Mouse (Mus musculus) midbrain, embryonic 11.5 days (tissue): ENCODE measurements around the gene Olfr449. TPM values are rescaled to one million over a fixed set of nuclear protein-coding genes. Genes with fewer than 3 reads are reported as not detected.
A peak's percentile ranks its signal among the peaks of the same experiment; 100 is the strongest.

Source experiments
- ATAC-seq: fragments of 200-750 bp; cut with Nextera tagmentation; 2 replicates; pipeline ENCODE4 v1.8.0; 2017; ENCODE audit warnings: moderate TSS enrichment, moderate library complexity; ENCODE audit not compliant: low FRiP score
- DNase-seq: peaks from one replicate; pipeline ENCODE4 v3.0.0; 2015; ENCODE audit warnings: low spot score; ENCODE audit errors: missing footprints
- H3K27ac ChIP-seq: fragments of 300-500 bp; sonication (generic); 2 replicates; pipeline ENCODE4 v1.5.1; 2014; ENCODE audit warnings: low read depth, low read length
- H3K27me3 ChIP-seq: fragments of 300-500 bp; sonication (generic); 2 replicates; pipeline ENCODE4 v1.6.1; 2014; ENCODE audit warnings: mild to moderate bottlenecking, low read length, moderate library complexity, mixed read lengths; ENCODE audit not compliant: control insufficient read depth, insufficient read depth
- H3K36me3 ChIP-seq: fragments of 300-500 bp; sonication (generic); 2 replicates; pipeline ENCODE4 v1.6.1; 2014; ENCODE audit warnings: mild to moderate bottlenecking, low read length, moderate library complexity, mixed read lengths; ENCODE audit not compliant: control insufficient read depth, insufficient read depth
- H3K4me1 ChIP-seq: fragments of 300-500 bp; sonication (generic); 2 replicates; pipeline ENCODE4 v1.6.1; 2014; ENCODE audit warnings: low read length; ENCODE audit not compliant: control insufficient read depth, insufficient read depth
- H3K4me2 ChIP-seq: fragments of 300-500 bp; sonication (generic); 2 replicates; pipeline ENCODE4 v1.6.1; 2014; ENCODE audit warnings: mild to moderate bottlenecking, moderate library complexity
- H3K4me3 ChIP-seq: fragments of 300-500 bp; sonication (generic); 2 replicates; pipeline ENCODE4 v1.5.1; 2014; ENCODE audit warnings: low read depth, low read length
- H3K9ac ChIP-seq: fragments of 300-500 bp; sonication (generic); 2 replicates; pipeline ENCODE4 v1.6.1; 2014; ENCODE audit warnings: low read length
- H3K9me3 ChIP-seq: fragments of 300-500 bp; sonication (generic); 2 replicates; pipeline ENCODE4 v1.6.1; 2016; ENCODE audit warnings: low read length; ENCODE audit not compliant: control insufficient read depth
- WGBS: fragments of 180-500 bp; shearing (Covaris S2); extraction: QIAGEN DNeasy Blood & Tissue Kit; methylation state at CpG from one replicate; pipeline ENCODE4 v1.1.7; 2014; 5-methylcytosine and 5-hydroxymethylcytosine counted together
- polyA plus RNA-seq: library from polyadenylated mRNA; unstranded; fragments of >200 nt; fragmentation: Nextera tagmentation; extraction: Ambion mirVana; gene quantifications from 2 replicates; pipeline ENCODE4 v1.2.1, GENCODE M21; 2014

The Olfr449 gene
- polyA plus RNA-seq: not detected in 2 replicates

- no peaks in the 10 kb centered on the region for H3K27me3 ChIP-seq
- DNase-seq: no peak
- H3K9me3 ChIP-seq: no peaks in the 10 kb centered on the region
- H3K4me2 ChIP-seq: no peak within 1 kb of the TSS
- no peak within 1 kb of the TSS for H3K4me3 ChIP-seq
- no peak within 1 kb of the TSS for H3K27ac ChIP-seq
- no peaks in the 10 kb centered on the region for H3K36me3 ChIP-seq
- H3K9ac ChIP-seq: no peak within 1 kb of the TSS
- ATAC-seq: no peak
- no peaks in the 10 kb centered on the region for H3K4me1 ChIP-seq
Observed at GRCm38 (mm10) chr6:42834084-42834483, at the start of gene Olfr449. Olfr449 (plus strand) TSS chr6:42834384.

- no peak within 1 kb of the TSS for H3K4me3 ChIP-seq
- no peaks in the 10 kb centered on the region for H3K4me1 ChIP-seq
- no peaks in the 10 kb centered on the region for H3K36me3 ChIP-seq
- H3K9me3 ChIP-seq: no peaks in the 10 kb centered on the region
- H3K4me2 ChIP-seq: no peak within 1 kb of the TSS
- H3K27me3 ChIP-seq: no peaks in the 10 kb centered on the region
- DNase-seq: no peak
- ATAC-seq: no peak
- no peak within 1 kb of the TSS for H3K9ac ChIP-seq
- no peak within 1 kb of the TSS for H3K27ac ChIP-seq
Observed at GRCm38 (mm10) chr6:42784793-42785192, 49.4 kb upstream of the Olfr449 start, which contains the start of gene Olfr452. Olfr452 (plus strand) TSS chr6:42785093.

GRCm38 (mm10) chr6:42790247-42790948, 43.8 kb upstream of the Olfr449 start:
- Histone ChIP-seq H3K36me3 (no peaks in the 10 kb centered on the region), H3K9me3 (no peaks in the 10 kb centered on the region), H3K9ac (no peak overlapping the region), H3K27ac (no peak overlapping the region), H3K4me1 (no peaks in the 10 kb centered on the region), H3K4me3 (no peak overlapping the region), H3K27me3 (no peaks in the 10 kb centered on the region), H3K4me2 (no peak overlapping the region)
- 41% methylated on average over 4 of the region's 4 CpGs for WGBS
- ATAC-seq (peak; percentile 59; the same call in 1 of the 2 replicates), DNase-seq (no peak)

GRCm38 (mm10) chr6:42790949-42791556, 43.1 kb upstream of the Olfr449 start:
- no peaks in the 10 kb centered on the region for H3K9me3 ChIP-seq
- H3K9ac ChIP-seq: no peak overlapping the region
- H3K27ac ChIP-seq: no peak overlapping the region
- H3K4me1 ChIP-seq: no peaks in the 10 kb centered on the region
- no peak for DNase-seq
- H3K36me3 ChIP-seq: no peaks in the 10 kb centered on the region
- ATAC-seq: no peak
- H3K4me2 ChIP-seq: no peak overlapping the region
- no peaks in the 10 kb centered on the region for H3K27me3 ChIP-seq
- WGBS: 85% methylated on average over 9 of the region's 9 CpGs
- H3K4me3 ChIP-seq: no peak overlapping the region

GRCm38 (mm10) chr6:42794982-42795381, 39.2 kb upstream of the Olfr449 start:
- 84% methylated on average over 3 of the region's 3 CpGs for WGBS

GRCm38 (mm10) chr6:42811639-42812038, 22.5 kb upstream of the Olfr449 start, which contains the start of gene Olfr450:
Olfr450 (plus strand) TSS chr6:42811939.
- Histone ChIP-seq H3K27me3 (no peaks in the 10 kb centered on the region), H3K9me3 (no peaks in the 10 kb centered on the region), H3K27ac (no peak within 1 kb of the TSS), H3K9ac (no peak within 1 kb of the TSS), H3K4me2 (no peak within 1 kb of the TSS), H3K4me1 (no peaks in the 10 kb centered on the region), H3K4me3 (no peak within 1 kb of the TSS), H3K36me3 (no peaks in the 10 kb centered on the region)
- no peak for ATAC-seq
- WGBS: 77% methylated on average over 1 of the region's 1 CpGs
- no peak for DNase-seq

More at GRCm38 (mm10) chr6:42794982-42795381, 39.2 kb upstream of the Olfr449 start:
- H3K4me2 ChIP-seq: no peak overlapping the region
- no peaks in the 10 kb centered on the region for H3K27me3 ChIP-seq
- H3K9ac ChIP-seq: no peak overlapping the region
- H3K36me3 ChIP-seq: no peaks in the 10 kb centered on the region
- ATAC-seq (no peak), DNase-seq (no peak)
- no peaks in the 10 kb centered on the region for H3K9me3 ChIP-seq
- no peak overlapping the region for H3K27ac ChIP-seq
- H3K4me3 ChIP-seq: no peak overlapping the region
- H3K4me1 ChIP-seq: no peaks in the 10 kb centered on the region

GRCm38 (mm10) chr6:42860222-42860819, 26.1 kb downstream of the Olfr449 start:
- H3K36me3 ChIP-seq: no peaks in the 10 kb centered on the region
- ATAC-seq (peak; percentile 75), DNase-seq (peak; percentile 96)
- H3K4me1 ChIP-seq: no peaks in the 10 kb centered on the region
- WGBS: 17% methylated on average over 4 of the region's 4 CpGs
- H3K27me3 ChIP-seq: no peaks in the 10 kb centered on the region
- no peak overlapping the region for H3K4me3 ChIP-seq
- H3K9ac ChIP-seq: no peak overlapping the region
- no peak overlapping the region for H3K4me2 ChIP-seq
- no peak overlapping the region for H3K27ac ChIP-seq
- H3K9me3 ChIP-seq: no peaks in the 10 kb centered on the region

GRCm38 (mm10) chr6:42869695-42870094, 35.5 kb downstream of the Olfr449 start:
- Histone ChIP-seq H3K4me3 (no peak overlapping the region), H3K4me1 (no peaks in the 10 kb centered on the region), H3K9ac (no peak overlapping the region), H3K27me3 (no peaks in the 10 kb centered on the region), H3K27ac (no peak overlapping the region), H3K4me2 (no peak overlapping the region), H3K9me3 (no peaks in the 10 kb centered on the region), H3K36me3 (no peaks in the 10 kb centered on the region)
- no peak for ATAC-seq
- WGBS: 81% methylated on average over 3 of the region's 3 CpGs
- DNase-seq: no peak

- Histone ChIP-seq H3K9me3 (no peaks in the 10 kb centered on the region), H3K4me1 (no peaks in the 10 kb centered on the region), H3K4me3 (no peak overlapping the region), H3K27ac (no peak overlapping the region), H3K36me3 (no peaks in the 10 kb centered on the region), H3K9ac (no peak overlapping the region), H3K4me2 (no peak overlapping the region), H3K27me3 (no peaks in the 10 kb centered on the region)
- ATAC-seq (no peak), DNase-seq (no peak)
Observed at GRCm38 (mm10) chr6:42876323-42876722, 42.1 kb downstream of the Olfr449 start.
